Mouse (Mus musculus) intestine, postnatal 0 days (tissue): ENCODE results near the gene Sept9. TPM values are rescaled to one million over a fixed set of nuclear protein-coding genes. Genes with fewer than 3 reads are reported as not detected.
"Not testable (repeated sequence)": the region's sequence is repeated elsewhere in the genome, so short reads cannot be mapped to it uniquely, and the experiment has no call there.

Experiments
- ATAC-seq: fragments of 200-750 bp; cut with Nextera tagmentation; 2 replicates; pipeline ENCODE4 v1.8.0; 2017; ENCODE audit warnings: mild to moderate bottlenecking, moderate TSS enrichment, moderate library complexity
- H3K27ac ChIP-seq: fragments of 300-500 bp; sonication (generic); 2 replicates; pipeline ENCODE4 v1.5.1; 2014; ENCODE audit warnings: mild to moderate bottlenecking, low read depth, low read length, moderate library complexity
- H3K27me3 ChIP-seq: fragments of 300-500 bp; sonication (generic); replicated peaks from 2 replicates; pipeline ENCODE4 v1.6.1; 2014; ENCODE audit warnings: low read length, mixed read lengths; ENCODE audit not compliant: control insufficient read depth, insufficient read depth
- H3K36me3 ChIP-seq: fragments of 300-500 bp; sonication (generic); 2 replicates; pipeline ENCODE4 v1.6.1; 2014; ENCODE audit warnings: mild to moderate bottlenecking, moderate library complexity; ENCODE audit not compliant: control insufficient read depth, insufficient read depth
- H3K4me1 ChIP-seq: fragments of 300-500 bp; sonication (generic); replicated peaks from 2 replicates; pipeline ENCODE4 v1.6.1; 2014; ENCODE audit warnings: antibody characterized with exemption, low read length, mixed read lengths; ENCODE audit not compliant: control insufficient read depth, insufficient read depth
- H3K4me2 ChIP-seq: fragments of 300-500 bp; sonication (generic); replicated peaks from 2 replicates; pipeline ENCODE4 v1.6.1; 2014; ENCODE audit warnings: low read depth, mild to moderate bottlenecking, moderate library complexity
- H3K4me3 ChIP-seq: fragments of 300-500 bp; sonication (generic); 2 replicates; pipeline ENCODE4 v1.5.1; 2014; ENCODE audit warnings: low read depth, low read length
- H3K9ac ChIP-seq: fragments of 300-500 bp; sonication (generic); 2 replicates; pipeline ENCODE4 v1.6.1; 2014; ENCODE audit warnings: mild to moderate bottlenecking, low read depth, low read length
- H3K9me3 ChIP-seq: fragments of 300-500 bp; sonication (generic); 2 replicates; pipeline ENCODE4 v1.6.1; 2016; ENCODE audit warnings: mixed run types; ENCODE audit not compliant: control insufficient read depth
- CTCF ChIP-seq: sonication (generic); IDR thresholded peaks from 2 replicates; pipeline ENCODE4 v1.5.1; 2016; ENCODE audit warnings: low read depth, mild to moderate bottlenecking, control low read depth, antibody characterized with exemption, moderate library complexity
- WGBS: fragments of 180-500 bp; shearing (Covaris S2); extraction: QIAGEN DNeasy Blood & Tissue Kit; methylation state at CpG from one replicate; pipeline ENCODE4 v1.1.7; 2014; 5-methylcytosine and 5-hydroxymethylcytosine counted together
- polyA plus RNA-seq: library from polyadenylated mRNA; unstranded; fragments of >200 nt; fragmentation: Nextera tagmentation; extraction: Ambion mirVana; gene quantifications from 2 replicates; pipeline ENCODE4 v1.2.1, GENCODE M21; 2015

The Sept9 gene
- polyA plus RNA-seq, 1 experiment from 2014 or later, result 74.5 TPM

DNA sequence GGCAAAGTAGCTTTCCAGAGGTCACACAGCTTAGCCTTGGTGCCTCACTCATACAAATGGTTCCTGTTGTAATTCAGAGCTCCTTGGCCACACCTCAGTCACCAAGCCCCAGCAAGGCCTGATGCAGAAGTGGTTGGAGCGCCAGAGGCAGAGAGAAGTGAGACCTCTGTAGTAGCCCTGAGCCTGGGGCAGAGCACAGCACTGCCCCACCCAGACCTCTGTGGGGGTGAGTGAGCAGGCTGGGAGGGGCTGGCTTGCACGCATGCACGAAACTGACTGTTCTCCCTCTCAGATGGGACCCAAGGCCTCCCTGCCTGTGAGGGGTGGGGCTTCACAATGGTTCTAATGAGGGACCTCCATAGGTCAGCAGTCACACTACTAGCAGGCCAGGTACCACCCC is 121.0 kb downstream of the Sept9 start:
- Histone ChIP-seq H3K4me2 (peak overlapping the region; percentile 24; the same call in 1 of the 2 replicates), H3K9me3 (no peaks in the 10 kb centered on the region), H3K27ac (peak overlapping the region; percentile 70), H3K27me3 (no peaks in the 10 kb centered on the region), H3K9ac (no peak overlapping the region), H3K36me3 (no peaks in the 10 kb centered on the region; the same call in 1 of the 2 replicates), H3K4me3 (no peak overlapping the region), H3K4me1 (peaks cover 35% of the 10 kb centered on the region)
- WGBS, result 40% methylated on average over 3 of the region's 3 CpGs
- 0 out of 2 replicates have a peak, but pooled peaks have one; percentile 2 for ATAC-seq
- no peak for TF ChIP-seq CTCF

DNA sequence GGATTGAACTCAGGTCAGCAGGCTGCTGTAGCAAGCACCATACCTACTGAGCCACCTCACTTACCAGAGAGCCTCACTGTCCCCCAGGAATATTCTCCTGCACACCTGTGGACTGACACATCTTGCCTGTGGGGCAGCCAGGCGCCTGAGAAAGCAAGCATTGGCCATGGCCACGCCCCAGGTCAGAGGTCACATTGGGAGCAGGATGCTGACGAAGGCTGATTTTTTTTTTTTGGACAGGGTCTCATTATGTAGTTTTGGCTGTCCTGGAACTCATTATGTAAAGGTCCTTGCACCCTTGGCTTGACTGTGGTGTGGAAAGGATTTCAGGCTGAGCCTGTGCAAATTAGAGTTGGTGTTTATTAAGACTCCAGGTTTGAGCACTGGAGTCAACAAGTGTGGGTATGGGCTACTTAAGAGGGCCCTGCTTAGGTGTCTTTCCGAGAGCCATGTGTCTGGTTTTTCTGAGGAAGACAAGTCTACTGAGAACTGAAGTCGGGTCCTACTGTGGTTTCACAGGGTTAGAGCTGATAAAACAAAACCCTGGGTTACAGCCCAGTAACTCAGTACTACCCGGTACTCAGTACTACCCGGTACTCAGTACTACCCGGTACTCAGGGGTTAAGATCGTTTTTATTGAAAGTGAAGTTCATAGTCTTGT is 122.0 kb downstream of the Sept9 start:
- H3K9ac ChIP-seq, result no peak overlapping the region

DNA sequence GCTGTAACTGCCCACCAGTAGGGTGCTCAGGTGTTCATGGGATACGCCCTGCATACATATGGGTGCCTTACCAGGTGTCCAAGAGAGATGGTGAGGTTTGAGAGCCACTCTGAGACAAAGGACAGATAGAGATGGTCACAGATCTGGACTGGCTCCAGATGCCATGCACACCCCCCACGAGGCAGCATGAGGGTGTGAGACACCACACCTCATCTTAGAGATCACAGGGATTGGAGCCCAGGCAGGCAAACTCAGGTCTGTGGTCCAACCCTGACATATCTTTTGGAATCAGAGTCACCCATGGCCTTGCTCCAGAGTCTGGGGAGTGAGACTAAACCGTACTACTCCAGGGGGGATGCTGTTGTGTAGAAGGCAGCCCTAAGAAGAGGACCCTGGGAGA is 122.8 kb downstream of the Sept9 start:
- H3K4me3 ChIP-seq, result no peak overlapping the region
- H3K27ac ChIP-seq, result no peak overlapping the region
- no peaks in the 10 kb centered on the region; the same call in 1 of the 2 replicates for H3K36me3 ChIP-seq
- TF ChIP-seq CTCF, result no peak
- H3K4me1 ChIP-seq, result peaks cover 32% of the 10 kb centered on the region
- H3K9ac ChIP-seq, result no peak overlapping the region
- no peak overlapping the region for H3K4me2 ChIP-seq
- ATAC-seq, result no peak
- WGBS, result 79% methylated on average over 3 of the region's 3 CpGs
- no peaks in the 10 kb centered on the region for H3K9me3 ChIP-seq
- H3K27me3 ChIP-seq, result no peaks in the 10 kb centered on the region

More for the DNA sequence above, 122.0 kb downstream of the Sept9 start:
- H3K27ac ChIP-seq, result no peak overlapping the region
- no peaks in the 10 kb centered on the region for H3K27me3 ChIP-seq
- no peaks in the 10 kb centered on the region for H3K9me3 ChIP-seq
- WGBS, result 74% methylated on average over 9 of the region's 9 CpGs
- no peak overlapping the region for H3K4me2 ChIP-seq
- TF ChIP-seq CTCF, result no peak
- H3K4me1 ChIP-seq, result peaks cover 32% of the 10 kb centered on the region
- no peaks in the 10 kb centered on the region; the same call in 1 of the 2 replicates for H3K36me3 ChIP-seq
- H3K4me3 ChIP-seq, result no peak overlapping the region
- no peak for ATAC-seq

DNA sequence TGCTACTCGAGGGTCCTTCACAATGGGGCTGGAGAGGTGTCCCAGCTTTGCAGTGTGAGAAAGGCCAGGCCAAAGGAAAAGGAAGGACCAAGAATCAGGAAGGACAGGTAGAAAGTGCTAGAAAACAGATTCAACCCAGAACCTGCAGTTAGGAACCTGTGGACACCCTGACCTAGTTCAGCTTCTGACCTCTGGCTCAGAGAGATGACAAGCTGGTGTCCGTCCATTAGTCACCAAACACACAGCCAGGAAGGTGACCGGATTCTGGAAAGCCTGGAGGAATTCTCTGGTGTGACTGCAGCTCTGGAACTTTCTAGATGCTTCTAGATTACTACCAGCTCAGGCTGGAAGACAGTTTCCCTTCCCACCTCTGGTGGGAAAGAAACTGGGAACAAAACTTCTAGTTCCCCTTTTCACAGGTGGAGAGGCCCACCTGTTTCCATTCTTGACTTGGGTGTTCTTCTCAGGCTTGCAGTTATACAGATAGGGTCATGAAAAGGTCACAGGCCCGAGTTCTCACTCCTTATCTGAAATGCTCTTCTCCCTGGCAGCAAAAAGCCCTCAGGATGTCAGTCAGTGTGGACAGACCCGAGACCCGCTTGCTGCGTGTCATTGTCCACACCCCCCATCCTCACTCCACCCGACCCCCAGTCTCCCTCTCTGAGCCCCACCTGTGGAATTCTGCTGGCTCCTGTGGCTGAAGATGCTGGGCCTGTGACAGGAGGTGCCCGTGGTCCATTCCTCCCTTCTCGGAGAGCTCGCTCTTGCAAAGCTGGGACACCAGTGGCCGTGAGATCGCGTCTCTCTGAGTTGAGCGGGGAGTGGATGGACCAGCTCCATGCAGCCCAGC is 123.5 kb downstream of the Sept9 start:
- Histone ChIP-seq H3K9ac (no peak overlapping the region), H3K27ac (no peak overlapping the region), H3K4me1 (peaks cover 32% of the 10 kb centered on the region), H3K4me2 (no peak overlapping the region), H3K27me3 (no peaks in the 10 kb centered on the region), H3K9me3 (no peaks in the 10 kb centered on the region), H3K36me3 (no peaks in the 10 kb centered on the region), H3K4me3 (no peak overlapping the region)
- ATAC-seq, result no peak
- 75% methylated on average over 15 of the region's 15 CpGs for WGBS
- TF ChIP-seq CTCF, result no peak

DNA sequence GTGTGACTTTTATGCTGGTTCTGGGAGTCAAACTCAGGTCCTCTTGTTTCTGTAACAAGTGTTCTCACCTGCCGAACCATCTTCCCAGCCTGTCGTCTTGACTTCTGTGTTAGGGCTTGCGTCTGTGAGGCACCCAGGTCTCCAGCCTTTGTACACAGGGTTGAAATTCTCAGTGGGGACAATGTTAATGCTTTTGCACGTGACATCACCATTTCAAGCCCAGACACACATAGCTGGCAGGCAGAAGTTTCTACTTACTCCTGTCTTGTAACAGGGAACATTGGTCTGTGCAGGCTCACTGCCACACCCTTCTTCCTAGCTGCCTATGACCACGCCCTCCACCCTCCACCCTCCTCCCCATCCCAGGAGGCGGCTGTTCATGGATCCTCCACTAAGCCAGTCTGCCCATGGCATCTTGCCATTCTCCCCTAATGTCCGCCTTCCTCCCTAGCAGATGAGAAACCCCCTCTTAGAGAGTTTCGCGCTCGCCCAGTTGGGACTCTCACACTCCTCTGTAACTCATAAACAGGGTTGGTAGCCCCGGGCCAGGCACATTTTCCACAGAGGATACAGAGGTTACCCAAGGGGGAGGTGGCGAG is 124.6 kb downstream of the Sept9 start:
- TF ChIP-seq CTCF, result no peak
- H3K9me3 ChIP-seq, result no peaks in the 10 kb centered on the region
- ATAC-seq, result no peak
- no peak overlapping the region for H3K4me3 ChIP-seq
- no peaks in the 10 kb centered on the region for H3K36me3 ChIP-seq
- H3K27me3 ChIP-seq, result no peaks in the 10 kb centered on the region
- no peak overlapping the region for H3K9ac ChIP-seq
- 57% methylated on average over 12 of the region's 12 CpGs for WGBS
- peaks cover 23% of the 10 kb centered on the region for H3K4me1 ChIP-seq
- no peak overlapping the region for H3K4me2 ChIP-seq
- no peak overlapping the region for H3K27ac ChIP-seq

DNA sequence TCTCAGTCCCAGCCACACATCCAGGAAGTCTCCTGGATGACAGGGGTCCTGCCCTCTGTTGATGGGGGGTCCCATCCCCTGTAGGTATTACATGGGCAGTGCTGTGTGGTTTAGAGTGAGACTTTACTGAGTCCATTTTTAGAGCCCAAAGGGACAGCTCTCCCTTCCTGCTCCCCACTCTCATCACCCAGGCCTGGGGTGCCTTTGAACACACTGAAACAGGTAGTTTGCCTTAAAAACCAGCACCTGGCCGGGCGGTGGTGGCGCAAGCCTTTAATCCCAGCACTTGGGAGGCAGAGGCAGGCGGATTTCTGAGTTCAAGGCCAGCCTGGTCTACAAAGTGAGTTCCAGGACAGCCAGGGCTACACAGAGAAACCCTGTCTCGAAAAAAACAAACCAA is 125.3 kb downstream of the Sept9 start:
- H3K4me1 ChIP-seq, result peaks cover 22% of the 10 kb centered on the region
- not testable (repeated sequence) for H3K4me2 ChIP-seq, ATAC-seq, H3K27ac ChIP-seq, H3K9me3 ChIP-seq, H3K36me3 ChIP-seq, H3K9ac ChIP-seq, H3K4me3 ChIP-seq, H3K27me3 ChIP-seq
- WGBS, result 91% methylated on average over 5 of the region's 5 CpGs
